Mouse (Mus musculus) erythroblast, embryonic 14.5 days (primary cell): ENCODE results near the gene Phf24.

Source experiments
- GATA1 ChIP-seq: IDR thresholded peaks from 2 replicates; pipeline ENCODE4 v1.6.1; 2012; ENCODE audit warnings: low read length, inconsistent platforms, mixed read lengths
- TAL1 ChIP-seq: IDR thresholded peaks from 3 replicates; pipeline ENCODE4 v1.6.1; 2012; ENCODE audit warnings: low read length, inconsistent platforms, mixed read lengths

DNA sequence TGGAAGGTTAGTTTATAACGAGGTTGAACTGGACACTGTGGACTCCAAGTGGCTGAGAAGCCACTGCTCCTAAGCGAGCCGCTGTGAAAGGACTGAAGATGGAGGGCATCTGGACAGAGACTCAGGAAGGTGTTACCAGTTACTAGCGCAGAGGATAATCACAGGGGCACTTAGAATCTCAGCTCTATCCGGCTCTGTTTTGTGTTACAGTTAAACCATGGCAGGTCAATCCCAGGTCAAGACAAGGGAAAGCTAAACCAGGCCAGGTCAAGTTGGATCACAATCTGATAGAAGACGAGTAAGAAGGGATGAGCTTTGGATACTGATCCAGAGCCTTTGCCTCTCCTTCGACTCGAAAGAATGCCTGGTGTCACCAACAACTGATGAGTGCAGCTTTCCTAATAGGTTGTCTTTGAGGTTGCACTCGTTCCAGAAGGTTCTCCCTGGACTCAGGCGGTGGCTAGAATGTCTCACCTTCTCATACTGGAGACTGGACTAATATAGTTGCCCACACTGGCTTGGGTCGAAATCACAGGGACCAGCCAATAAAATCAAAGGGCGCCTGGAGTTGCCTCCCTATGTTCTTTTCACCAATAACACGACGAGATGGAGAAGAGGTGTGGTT lies 32.7 kb downstream of the Phf24 start:
- TF ChIP-seq TAL1 (no peak), GATA1 (no peak)
